Mouse (Mus musculus) heart, adult 2 months (tissue): ENCODE results near the gene Tmem17. TPM values are rescaled to one million over a fixed set of nuclear protein-coding genes. Genes with fewer than 3 reads are reported as not detected.

Experiments used
- DNase-seq, 2 experiments: peaks; one replicate each; pipeline ENCODE4 v3.0.0; 2021
- H3K27ac ChIP-seq: fragments of 200-600 bp; 2 replicates; pipeline ENCODE4 v1.8.1; 2022
- H3K27me3 ChIP-seq: fragments of 200-500 bp; 2 replicates; pipeline ENCODE4 v1.6.1; 2012; ENCODE audit warnings: mild to moderate bottlenecking, low read length, inconsistent platforms, mixed read lengths; ENCODE audit not compliant: control insufficient read depth, insufficient read depth
- H3K36me3 ChIP-seq: fragments of 200-500 bp; 2 replicates; pipeline ENCODE4 v1.6.1; 2012; ENCODE audit warnings: low read length, inconsistent platforms; ENCODE audit not compliant: control insufficient read depth, insufficient read depth
- H3K4me1 ChIP-seq: fragments of 200-500 bp; 2 replicates; pipeline ENCODE4 v1.6.1; 2011; ENCODE audit warnings: low read length; ENCODE audit not compliant: control insufficient read depth, insufficient read depth
- H3K4me3 ChIP-seq: fragments of 200-600 bp; 2 replicates; pipeline ENCODE4 v1.8.1; 2022
- H3K79me2 ChIP-seq: fragments of 200-500 bp; replicated peaks from 2 replicates; pipeline ENCODE4 v1.6.1; 2012; ENCODE audit warnings: mild to moderate bottlenecking, inconsistent platforms, low read length, moderate library complexity, mixed read lengths; ENCODE audit not compliant: control insufficient read depth, insufficient read depth
- H3K9ac ChIP-seq: fragments of 200-500 bp; 2 replicates; pipeline ENCODE4 v1.6.1; 2012; ENCODE audit warnings: low read depth, mild to moderate bottlenecking, control low read depth, inconsistent platforms, low read length, mixed read lengths
- CTCF ChIP-seq: fragments of 200-600 bp; IDR thresholded peaks from 2 replicates; pipeline ENCODE4 v1.8.1; 2022; ENCODE audit warnings: antibody characterized with exemption, mild to moderate bottlenecking, moderate library complexity
- EP300 ChIP-seq: fragments of 200-500 bp; IDR thresholded peaks from 2 replicates; pipeline ENCODE4 v1.6.1; 2011; ENCODE audit warnings: low read depth, low read length, control low read depth; ENCODE audit not compliant: insufficient read depth
- POLR2A ChIP-seq: fragments of 200-500 bp; IDR thresholded peaks from 2 replicates; pipeline ENCODE4 v1.6.1; 2011; ENCODE audit warnings: mild to moderate bottlenecking, low read depth, low read length, control low read depth; ENCODE audit not compliant: insufficient read depth
- WGBS: fragments of 180-500 bp; shearing (Covaris S2); methylation state at CpG from one replicate; pipeline ENCODE4 v1.1.7; 2018; 5-methylcytosine and 5-hydroxymethylcytosine counted together
- intact Hi-C: fragments of 180-260 bp; cut with DNase I; formaldehyde crosslinking; loops from one replicate; pipeline ENCODE4 v1.15.1; 2025
- polyA plus RNA-seq: library from polyadenylated mRNA; depleted of rRNA; stranded (reverse); fragments of >200 nt; gene quantifications from 2 replicates; pipeline ENCODE4 v1.2.3, GENCODE M21; 2012
- total RNA-seq, 2 experiments: library from RNA; stranded (reverse); gene quantifications; 2 replicates each; pipeline ENCODE4 v1.2.3; 2021

Tmem17 gene
- total and polyA plus RNA-seq, 3 experiments: 1.5 to 2.6 (median 1.7) TPM

GRCm38 (mm10) chr11:22518445-22518844 is 6.6 kb downstream of the Tmem17 start:
- Histone ChIP-seq H3K27me3 (no peaks in the 10 kb centered on the region), H3K4me1 (no peaks in the 10 kb centered on the region), H3K27ac (no peak overlapping the region), H3K9ac (no peak overlapping the region), H3K36me3 (no peaks in the 10 kb centered on the region), H3K4me3 (no peak overlapping the region), H3K79me2 (no peaks in the 10 kb centered on the region)
- DNase-seq: no peak
- intact Hi-C loops: loop anchor here (10.0 kb wide), 2 partner anchors 66 to 456 kb away; partner anchors contain the start of gene Zrsr1
- TF ChIP-seq CTCF (no peak), POLR2A (no peak), EP300 (no peak)
- 82% methylated on average over 6 of the region's 6 CpGs for WGBS

GRCm38 (mm10) chr11:22520251-22520650 is 8.4 kb downstream of the Tmem17 start:
- Histone ChIP-seq H3K27ac (no peak overlapping the region), H3K79me2 (no peaks in the 10 kb centered on the region), H3K27me3 (no peaks in the 10 kb centered on the region), H3K4me1 (no peaks in the 10 kb centered on the region), H3K36me3 (no peaks in the 10 kb centered on the region), H3K4me3 (no peak overlapping the region), H3K9ac (no peak overlapping the region)
- TF ChIP-seq CTCF (no peak), POLR2A (no peak), EP300 (no peak)
- DNase-seq: no peak
- 96% methylated on average over 4 of the region's 4 CpGs for WGBS
- intact Hi-C loops: no loop called here

GRCm38 (mm10) chr11:22524606-22525005 is 12.7 kb downstream of the Tmem17 start:
- H3K79me2 ChIP-seq: no peaks in the 10 kb centered on the region
- no peak for DNase-seq
- no peak overlapping the region for H3K9ac ChIP-seq
- H3K27ac ChIP-seq: no peak overlapping the region
- TF ChIP-seq CTCF (no peak), POLR2A (no peak), EP300 (no peak)
- H3K27me3 ChIP-seq: no peaks in the 10 kb centered on the region
- intact Hi-C loops: no loop called here
- H3K36me3 ChIP-seq: no peaks in the 10 kb centered on the region
- WGBS: 94% methylated on average over 1 of the region's 1 CpGs
- no peaks in the 10 kb centered on the region for H3K4me1 ChIP-seq
- no peak overlapping the region for H3K4me3 ChIP-seq

- Histone ChIP-seq H3K9ac (no peak overlapping the region), H3K36me3 (no peaks in the 10 kb centered on the region), H3K79me2 (no peaks in the 10 kb centered on the region), H3K27ac (no peak overlapping the region), H3K4me3 (no peak overlapping the region), H3K27me3 (no peaks in the 10 kb centered on the region), H3K4me1 (no peaks in the 10 kb centered on the region)
- WGBS: 88% methylated on average over 1 of the region's 1 CpGs
- intact Hi-C loops: no loop called here
- DNase-seq: no peak
- TF ChIP-seq POLR2A: no peak
- no peak for TF ChIP-seq EP300
- no peak for TF ChIP-seq CTCF
Measured at GRCm38 (mm10) chr11:22540600-22540999, 28.7 kb downstream of the Tmem17 start.

- Histone ChIP-seq H3K9ac (no peak overlapping the region), H3K27me3 (no peaks in the 10 kb centered on the region), H3K79me2 (no peaks in the 10 kb centered on the region), H3K27ac (no peak overlapping the region), H3K4me1 (no peaks in the 10 kb centered on the region; the same call in none of the 2 replicates), H3K36me3 (no peaks in the 10 kb centered on the region), H3K4me3 (no peak overlapping the region)
- no peak for DNase-seq
- 90% methylated on average over 1 of the region's 1 CpGs for WGBS
- TF ChIP-seq EP300 (no peak), POLR2A (no peak), CTCF (no peak)
- intact Hi-C loops: no loop called here
Measured at GRCm38 (mm10) chr11:22560061-22560460, 48.2 kb downstream of the Tmem17 start.

GRCm38 (mm10) chr11:22560503-22561328 is 48.8 kb downstream of the Tmem17 start:
- no peaks in the 10 kb centered on the region for H3K36me3 ChIP-seq
- H3K4me1 ChIP-seq: no peaks in the 10 kb centered on the region; the same call in none of the 2 replicates
- H3K27me3 ChIP-seq: no peaks in the 10 kb centered on the region
- no peaks in the 10 kb centered on the region for H3K79me2 ChIP-seq
- no peak for TF ChIP-seq EP300
- TF ChIP-seq POLR2A: no peak
- TF ChIP-seq CTCF: no peak
- H3K4me3 ChIP-seq: no peak overlapping the region
- DNase-seq: peak; percentile 50 to 51
- no peak overlapping the region for H3K9ac ChIP-seq
- intact Hi-C loops: no loop called here
- WGBS: 36% methylated on average over 6 of the region's 6 CpGs
- H3K27ac ChIP-seq: no peak overlapping the region
